Mouse (Mus musculus): ENCODE data around the gene Tnfrsf22. TPM values are rescaled to one million over a fixed set of nuclear protein-coding genes. Genes with fewer than 3 reads are reported as not detected.
"Not testable (repeated sequence)": the region's sequence is repeated elsewhere in the genome, so short reads cannot be mapped to it uniquely, and the experiment has no call there.

Tnfrsf22 gene
- total RNA-seq, 2 experiments from 2014 or later, result 1.5 to 2.0 TPM

GRCm38 (mm10) chr7:143643949-143644348 lies 5.5 kb downstream of the Tnfrsf22 start:
- intact Hi-C loops (cut with DNase I), result not testable (repeated sequence)

GRCm38 (mm10) chr7:143636674-143637073 lies 12.8 kb downstream of the Tnfrsf22 start:
- DNase-seq, result no peak
- intact Hi-C loops (cut with DNase I), result loop anchor here (5.0 kb wide), 1 partner anchor 46 kb away; no protein-coding TSS in a partner anchor

More at GRCm38 (mm10) chr7:143643949-143644348, 5.5 kb downstream of the Tnfrsf22 start:
- DNase-seq, result not testable (repeated sequence)

GRCm38 (mm10) chr7:143631503-143631902 lies 18.0 kb downstream of the Tnfrsf22 start:
- DNase-seq, result no peak
- intact Hi-C loops (cut with DNase I), result no loop called here

- intact Hi-C loops (cut with DNase I), result no loop called here
Observed at GRCm38 (mm10) chr7:143629501-143629900, 20.0 kb downstream of the Tnfrsf22 start.

GRCm38 (mm10) chr7:143628540-143628939 lies 20.9 kb downstream of the Tnfrsf22 start, which contains the start of gene Tnfrsf26:
Gene Tnfrsf26, minus strand, starts transcription at chr7:143628722.
- DNase-seq, result no peak
- intact Hi-C loops (cut with DNase I), result no loop called here

More at GRCm38 (mm10) chr7:143629501-143629900, 20.0 kb downstream of the Tnfrsf22 start:
- DNase-seq, result no peak

- intact Hi-C loops (cut with DNase I), result no loop called here
- no peak for DNase-seq
Observed at GRCm38 (mm10) chr7:143627555-143628286, 21.7 kb downstream of the Tnfrsf22 start.

GRCm38 (mm10) chr7:143626178-143626577 lies 23.3 kb downstream of the Tnfrsf22 start:
- no peak for DNase-seq
- intact Hi-C loops (cut with DNase I), result no loop called here

- no peak for DNase-seq
- intact Hi-C loops (cut with DNase I), result no loop called here
Observed at GRCm38 (mm10) chr7:143625151-143625550, 24.3 kb downstream of the Tnfrsf22 start.

- intact Hi-C loops (cut with DNase I), result no loop called here
- DNase-seq, result no peak
Observed at GRCm38 (mm10) chr7:143624561-143624960, 24.9 kb downstream of the Tnfrsf22 start.

- intact Hi-C loops (cut with DNase I), result no loop called here
- no peak for DNase-seq
Observed at GRCm38 (mm10) chr7:143620951-143621350, 28.5 kb downstream of the Tnfrsf22 start.

GRCm38 (mm10) chr7:143614404-143615135 lies 34.9 kb downstream of the Tnfrsf22 start:
- DNase-seq, result no peak
- intact Hi-C loops (cut with DNase I), result no loop called here

- DNase-seq, result no peak
- intact Hi-C loops (cut with DNase I), result no loop called here
Observed at GRCm38 (mm10) chr7:143612215-143612614, 37.2 kb downstream of the Tnfrsf22 start.

GRCm38 (mm10) chr7:143605321-143605720 lies 44.1 kb downstream of the Tnfrsf22 start:
- no peak for DNase-seq
- intact Hi-C loops (cut with DNase I), result no loop called here

- no peak for DNase-seq
- intact Hi-C loops (cut with DNase I), result no loop called here
Observed at GRCm38 (mm10) chr7:143604889-143605288, 44.6 kb downstream of the Tnfrsf22 start.

GRCm38 (mm10) chr7:143601705-143602104 lies 47.8 kb downstream of the Tnfrsf22 start:
- intact Hi-C loops (cut with DNase I), result no loop called here
- no peak for DNase-seq

- DNase-seq, result no peak
- intact Hi-C loops (cut with DNase I), result no loop called here
Observed at GRCm38 (mm10) chr7:143600231-143600740, 49.2 kb downstream of the Tnfrsf22 start.

- DNase-seq, result peak; percentile 93 to 94
- intact Hi-C loops (cut with DNase I), result no loop called here
Observed at GRCm38 (mm10) chr7:143599428-143600230, 49.8 kb downstream of the Tnfrsf22 start, which contains the start of gene Cars. Gene Cars, minus strand, starts transcription at chr7:143600090.

GRCm38 (mm10) chr7:143594865-143595264 lies 54.6 kb downstream of the Tnfrsf22 start:
- intact Hi-C loops (cut with DNase I), result no loop called here
- no peak for DNase-seq

- intact Hi-C loops (cut with DNase I), result no loop called here
- no peak for DNase-seq
Observed at GRCm38 (mm10) chr7:143592255-143592654, 57.2 kb downstream of the Tnfrsf22 start.

GRCm38 (mm10) chr7:143588006-143588405 lies 61.5 kb downstream of the Tnfrsf22 start:
- DNase-seq, result peak; percentile 32 to 36
- intact Hi-C loops (cut with DNase I), result no loop called here

All from gastrocnemius, postnatal 36 days (tissue).